Mouse (Mus musculus): ENCODE measurements around the gene Dek.

DNA sequence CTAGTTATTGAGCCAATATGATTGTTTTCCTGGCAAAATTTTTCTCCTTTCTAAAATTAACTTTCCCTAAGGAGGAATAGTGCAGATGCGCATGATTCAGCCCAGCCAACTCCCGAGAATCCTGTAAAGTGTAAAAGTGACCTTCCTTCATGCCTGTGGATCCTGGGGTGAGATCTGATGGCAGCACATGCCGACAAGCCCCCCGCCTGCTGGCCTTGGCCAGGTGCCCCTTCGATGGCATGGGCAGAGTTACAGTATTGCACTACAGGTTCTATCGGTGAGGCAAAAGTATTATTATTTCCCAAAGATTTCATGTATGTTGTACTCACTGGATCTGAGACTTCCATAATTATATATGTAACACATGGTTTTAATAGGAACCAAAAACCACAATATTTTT is 19.0 kb upstream of the Dek start:
- TF ChIP-seq CTCF (IDR thresholded peaks at IDR 0.05) (no peak), POLR2A (IDR thresholded peaks at IDR 0.05; ENCODE audit: insufficient read depth, low read depth, low read length) (no peak)

All from heart, adult 2 months (tissue).